Comparison of ENCODE assay signal across 8 mouse cellular contexts in the genomic region with DNA sequence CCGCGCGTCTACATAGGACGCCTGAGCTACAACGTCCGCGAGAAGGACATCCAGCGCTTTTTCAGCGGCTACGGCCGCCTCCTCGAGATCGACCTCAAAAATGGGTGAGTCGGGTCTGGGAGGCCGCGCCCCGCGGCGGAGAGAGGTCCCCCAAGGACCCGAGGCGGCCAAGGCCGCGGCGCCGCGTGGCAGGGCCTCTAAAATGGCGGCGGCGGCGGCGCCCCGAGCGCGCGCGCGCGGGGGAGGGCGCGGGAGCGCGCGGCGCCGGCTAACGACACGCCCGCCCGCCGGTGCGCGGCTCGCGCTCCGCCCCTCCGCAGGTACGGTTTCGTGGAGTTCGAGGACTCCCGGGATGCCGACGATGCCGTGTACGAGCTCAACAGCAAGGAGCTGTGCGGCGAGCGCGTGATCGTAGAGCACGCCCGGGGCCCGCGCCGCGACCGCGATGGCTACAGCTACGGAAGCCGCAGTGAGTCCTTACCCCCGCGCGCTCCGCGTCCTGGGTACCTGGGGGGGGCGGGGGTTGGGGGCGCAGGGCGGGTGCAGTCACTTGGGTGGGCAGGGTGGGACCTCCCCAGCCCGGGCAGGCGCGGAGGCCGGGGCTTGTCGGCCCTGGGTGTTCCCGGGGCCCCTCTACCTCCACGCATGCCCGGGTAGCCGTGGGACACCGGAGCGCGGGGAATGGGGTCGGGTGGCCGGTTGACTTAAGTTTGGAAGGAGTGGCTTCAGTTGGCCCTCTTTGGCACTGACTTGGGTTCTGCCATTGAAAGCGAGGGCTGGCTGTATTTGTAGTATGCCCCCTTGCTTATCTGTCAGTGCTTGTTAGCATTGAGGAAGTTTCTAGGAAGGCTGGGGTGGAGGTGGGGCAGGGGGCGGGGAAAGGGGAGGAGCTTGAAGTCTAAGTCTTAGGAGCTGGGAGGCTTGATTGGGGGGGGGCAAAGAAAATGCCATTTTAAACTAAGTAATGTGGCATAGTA. TPM values are rescaled to one million over a fixed set of nuclear protein-coding genes. Genes with fewer than 3 reads are reported as not detected.
DNase-seq lines count a peak whose midpoint lies in the region; ATAC-seq and TF ChIP-seq lines count a peak whose summit lies in the region.

No protein-coding gene starts in this region.

- H3K9me3 ChIP-seq in CH12.LX (replicated peaks; ENCODE audit: low read length): no peaks in the 10 kb centered on the region
- H3K9me3 ChIP-seq in forebrain, embryonic 11.5 days (ENCODE audit: control insufficient read depth, low read length): no peaks in the 10 kb centered on the region
- no peaks in the 10 kb centered on the region for H3K9me3 ChIP-seq in heart, embryonic 15.5 days (replicated peaks)
- no peaks in the 10 kb centered on the region for H3K9me3 ChIP-seq in liver, postnatal 0 days (ENCODE audit: low read length)
- H3K9me3 ChIP-seq in neural tube, embryonic 12.5 days: no peaks in the 10 kb centered on the region
- no peaks in the 10 kb centered on the region for H3K9me3 ChIP-seq in stomach, embryonic 16.5 days (replicated peaks; ENCODE audit: control insufficient read depth, low read length)

- peaks cover 3 to 20% of the 10 kb centered on the region in 2 experiments; a peak in 3 of 4 replicates for H3K4me1 ChIP-seq in CH12.LX (ENCODE audit: control insufficient read depth in 1 of 2, insufficient read depth in 2 of 2)
- H3K4me1 ChIP-seq in forebrain, embryonic 11.5 days (replicated peaks; ENCODE audit: control insufficient read depth, insufficient read depth, low read length): 0 out of 2 replicates have a peak, but pooled peaks cover 3% of the 10 kb centered on the region
- H3K4me1 ChIP-seq in heart, embryonic 15.5 days (replicated peaks): peaks cover 16% of the 10 kb centered on the region
- H3K4me1 ChIP-seq in liver, postnatal 0 days (ENCODE audit: insufficient read depth): peaks cover 20% of the 10 kb centered on the region
- H3K4me1 ChIP-seq in neural tube, embryonic 12.5 days: peaks cover 12% of the 10 kb centered on the region
- H3K4me1 ChIP-seq in stomach, embryonic 16.5 days (ENCODE audit: control insufficient read depth, insufficient read depth, low read length): peaks cover 7% of the 10 kb centered on the region

- peak overlapping the region; percentile 48 for H3K4me2 ChIP-seq in CH12.LX (ENCODE audit: insufficient read depth, low read depth, poor library complexity, severe bottlenecking)
- H3K4me2 ChIP-seq in forebrain, embryonic 11.5 days (ENCODE audit: low read depth, low read length, severe bottlenecking): peak overlapping the region; percentile 81
- H3K4me2 ChIP-seq in heart, embryonic 15.5 days: peak overlapping the region; percentile 90
- peak overlapping the region; percentile 96 for H3K4me2 ChIP-seq in liver, postnatal 0 days (ENCODE audit: low read depth, low read length)
- H3K4me2 ChIP-seq in neural tube, embryonic 12.5 days (replicated peaks): peak overlapping the region; percentile 80
- H3K4me2 ChIP-seq in stomach, embryonic 16.5 days (ENCODE audit: low read depth, low read length): peak overlapping the region; percentile 80

- no peak for TF ChIP-seq POLR2A in CH12.LX (IDR thresholded peaks at IDR 0.05; ENCODE audit: low read depth, low read length)

- H3K9ac ChIP-seq in CH12.LX (ENCODE audit: insufficient read depth, low read depth): peak overlapping the region; percentile 100
- peak overlapping the region; percentile 100 for H3K9ac ChIP-seq in forebrain, embryonic 11.5 days (ENCODE audit: low read length)
- peak overlapping the region; percentile 100 for H3K9ac ChIP-seq in heart, embryonic 15.5 days
- H3K9ac ChIP-seq in liver, postnatal 0 days (replicated peaks): peak overlapping the region; percentile 100
- H3K9ac ChIP-seq in neural tube, embryonic 12.5 days: peak overlapping the region; percentile 100
- H3K9ac ChIP-seq in stomach, embryonic 16.5 days (ENCODE audit: low read length): peak overlapping the region; percentile 100

- no peak for TF ChIP-seq CTCF in CH12.LX (conservative IDR thresholded peaks at IDR 0.05 in 1 of 2, IDR thresholded peaks at IDR 0.05 in 1 of 2; ENCODE audit: low read depth in 2 of 2, low read length in 2 of 2)
- TF ChIP-seq CTCF in liver, postnatal 0 days (IDR thresholded peaks at IDR 0.05; ENCODE audit: low read depth): 0 out of 2 replicates have a peak, but pooled peaks have one; percentile 2

- ATAC-seq in forebrain, embryonic 11.5 days (replicated peaks; ENCODE audit: low FRiP score): peak; percentile 39
- ATAC-seq in heart, embryonic 15.5 days (replicated peaks; ENCODE audit: insufficient number of reproducible peaks, insufficient read depth, low FRiP score, low read depth): peak; percentile 44
- peak; percentile 72 for ATAC-seq in liver, postnatal 0 days
- ATAC-seq in neural tube, embryonic 12.5 days (ENCODE audit: low FRiP score, low read depth): peak; percentile 55
- peak; percentile 69 for ATAC-seq in stomach, embryonic 16.5 days (ENCODE audit: insufficient read depth, low FRiP score)

- H3K36me3 ChIP-seq in CH12.LX (replicated peaks in 1 of 2; ENCODE audit: control insufficient read depth in 1 of 2, insufficient read depth in 1 of 2, low read length in 1 of 2): peaks cover 25 to 43% of the 10 kb centered on the region in 2 experiments
- peaks cover 8% of the 10 kb centered on the region; the same call in 1 of the 2 replicates for H3K36me3 ChIP-seq in forebrain, embryonic 11.5 days (ENCODE audit: control insufficient read depth, insufficient read depth, low read length)
- H3K36me3 ChIP-seq in heart, embryonic 15.5 days: peaks cover 42% of the 10 kb centered on the region
- peaks cover 35% of the 10 kb centered on the region for H3K36me3 ChIP-seq in liver, postnatal 0 days (replicated peaks; ENCODE audit: insufficient read depth, low read length)
- H3K36me3 ChIP-seq in neural tube, embryonic 12.5 days: peaks cover 37% of the 10 kb centered on the region
- peaks cover 26% of the 10 kb centered on the region for H3K36me3 ChIP-seq in stomach, embryonic 16.5 days (ENCODE audit: control insufficient read depth, insufficient read depth, low read length)

- no peak for TF ChIP-seq RAD21 in CH12.LX (IDR thresholded peaks at IDR 0.05; ENCODE audit: low read depth, low read length)

- in situ Hi-C loops in CH12.LX (cut with MboI; ENCODE audit: low pct_ligation_motif_present, low pct_unique_long_range_greater_than_20kb, low sequenced_read_pairs): no loop called here

- under 1% methylated on average over 92 of the region's 103 CpGs for WGBS in forebrain, embryonic 11.5 days
- under 1% methylated on average over 93 of the region's 103 CpGs for WGBS in heart, embryonic 15.5 days
- 0% methylated on average over 60 of the region's 103 CpGs for WGBS in liver, postnatal 0 days (ENCODE audit: insufficient replicate concordance)
- under 1% methylated on average over 99 of the region's 103 CpGs for WGBS in neural tube, embryonic 12.5 days
- WGBS in stomach, embryonic 16.5 days: under 1% methylated on average over 103 of the region's 103 CpGs

- peak overlapping the region; percentile 84 for H3K27ac ChIP-seq in CH12.LX (ENCODE audit: insufficient read depth, low read depth)
- peak overlapping the region; percentile 94 for H3K27ac ChIP-seq in forebrain, embryonic 11.5 days (ENCODE audit: low read depth, low read length)
- H3K27ac ChIP-seq in heart, embryonic 15.5 days: peak overlapping the region; percentile 99
- peak overlapping the region; percentile 99 for H3K27ac ChIP-seq in liver, postnatal 0 days (ENCODE audit: low read depth)
- peak overlapping the region; percentile 97 for H3K27ac ChIP-seq in neural tube, embryonic 12.5 days
- H3K27ac ChIP-seq in stomach, embryonic 16.5 days (ENCODE audit: low read length): peak overlapping the region; percentile 99

- H3K79me2 ChIP-seq in CH12.LX (replicated peaks; ENCODE audit: control insufficient read depth, extremely low read depth, insufficient read depth, poor library complexity, severe bottlenecking): peaks cover 26% of the 10 kb centered on the region

- peak; percentile 72 for DNase-seq in CH12.LX (ENCODE audit: extremely low read depth)
- peak; percentile 65 for DNase-seq in c-Kit-negative CD71-positive TER-119-positive erythroid progenitor cells, embryonic 14.5 days (ENCODE audit: low read depth, low spot score)
- DNase-seq in forebrain, embryonic 11.5 days (ENCODE audit: low spot score): peak; percentile 82
- peak; percentile 83 for DNase-seq in kidney, postnatal 14 days
- DNase-seq in liver, postnatal 0 days: peak; percentile 88

- dilution Hi-C loops in CH12.LX (cut with MboI; ENCODE audit: extremely low pct_ligation_motif_present, extremely low pct_unique_long_range_greater_than_20kb, low sequenced_read_pairs): no loop called here

- no peak for TF ChIP-seq EP300 in CH12.LX (IDR thresholded peaks at IDR 0.05; ENCODE audit: low read length)
- no peak for TF ChIP-seq EP300 in liver, postnatal 0 days (IDR thresholded peaks at IDR 0.05; ENCODE audit: low read depth)

- peaks cover 10% of the 10 kb centered on the region for H3K27me3 ChIP-seq in CH12.LX (replicated peaks)
- H3K27me3 ChIP-seq in forebrain, embryonic 11.5 days (ENCODE audit: control insufficient read depth, insufficient read depth, low read length): no peaks in the 10 kb centered on the region
- no peaks in the 10 kb centered on the region for H3K27me3 ChIP-seq in heart, embryonic 15.5 days
- H3K27me3 ChIP-seq in liver, postnatal 0 days (ENCODE audit: insufficient read depth, low read length): no peaks in the 10 kb centered on the region
- H3K27me3 ChIP-seq in neural tube, embryonic 12.5 days (replicated peaks): no peaks in the 10 kb centered on the region
- peaks cover 5% of the 10 kb centered on the region; the same call in 1 of the 2 replicates for H3K27me3 ChIP-seq in stomach, embryonic 16.5 days (ENCODE audit: control insufficient read depth, insufficient read depth, low read length)

- H3K4me3 ChIP-seq in CH12.LX (replicated peaks in 1 of 3; ENCODE audit: low read depth in 2 of 3, low read length in 2 of 3, poor library complexity in 1 of 3): peak overlapping the region; percentile 85 to 94 (median 93)
- peak overlapping the region; percentile 100 for H3K4me3 ChIP-seq in forebrain, embryonic 11.5 days (ENCODE audit: low read depth, low read length)
- peak overlapping the region; percentile 100 for H3K4me3 ChIP-seq in heart, embryonic 15.5 days
- H3K4me3 ChIP-seq in liver, postnatal 0 days (ENCODE audit: low read depth, low read length): peak overlapping the region; percentile 100
- peak overlapping the region; percentile 99 for H3K4me3 ChIP-seq in neural tube, embryonic 12.5 days
- peak overlapping the region; percentile 99 for H3K4me3 ChIP-seq in stomach, embryonic 16.5 days (replicated peaks; ENCODE audit: low read length)

RNA-seq across cellular contexts. Expression of a gene that starts 0.6 kb away (rescaled TPM):
- total RNA-seq in CH12.LX (2012; rRNA removed) (96.3 and 144 TPM in 2 replicates), CH12.LX (2014; rRNA removed) (204 and 230 TPM in 2 replicates)
- 227 and 244 TPM in 2 replicates for polyA plus RNA-seq in CH12.LX (2012; ENCODE audit: insufficient read length, low read depth)
- 297 and 311 TPM in 2 replicates for polyA plus RNA-seq in forebrain, embryonic 11.5 days (2014; fragmentation: Nextera tagmentation; extraction: Ambion mirVana)
- polyA plus RNA-seq in heart, embryonic 15.5 days (2015; fragmentation: Nextera tagmentation; extraction: Ambion mirVana): 105 and 121 TPM in 2 replicates
- 50.5 and 56.3 TPM in 2 replicates for polyA plus RNA-seq in liver, postnatal 0 days (2015; fragmentation: Nextera tagmentation; extraction: Ambion mirVana)
- 222 and 241 TPM in 2 replicates for polyA plus RNA-seq in neural tube, embryonic 12.5 days (2016; fragmentation: Nextera tagmentation; extraction: Ambion mirVana)
- 138 and 150 TPM in 2 replicates for polyA plus RNA-seq in stomach, embryonic 16.5 days (2015; fragmentation: Nextera tagmentation; extraction: Ambion mirVana)

RNA-seq across cellular contexts. Expression of a gene that starts 11.3 kb away (rescaled TPM):
- not detected in 2 replicates for total RNA-seq in CH12.LX (2012; rRNA removed)
- not detected in 2 replicates for total RNA-seq in CH12.LX (2014; rRNA removed)
- polyA plus RNA-seq in CH12.LX (2012; ENCODE audit: insufficient read length, low read depth): 0.09 TPM in 1 of 2 replicates, not detected in the other
- polyA plus RNA-seq in forebrain, embryonic 11.5 days (2014; fragmentation: Nextera tagmentation; extraction: Ambion mirVana): 0.16 and 0.21 TPM in 2 replicates
- 0.09 TPM in 1 of 2 replicates, not detected in the other for polyA plus RNA-seq in heart, embryonic 15.5 days (2015; fragmentation: Nextera tagmentation; extraction: Ambion mirVana)
- polyA plus RNA-seq in liver, postnatal 0 days (2015; fragmentation: Nextera tagmentation; extraction: Ambion mirVana): 0.06 TPM in 1 of 2 replicates, not detected in the other
- 0.28 and 0.49 TPM in 2 replicates for polyA plus RNA-seq in neural tube, embryonic 12.5 days (2016; fragmentation: Nextera tagmentation; extraction: Ambion mirVana)
- 0.19 and 0.34 TPM in 2 replicates for polyA plus RNA-seq in stomach, embryonic 16.5 days (2015; fragmentation: Nextera tagmentation; extraction: Ambion mirVana)

RNA-seq across cellular contexts. Expression of a gene that starts 55.2 kb away (rescaled TPM):
- not detected in 2 replicates for total RNA-seq in CH12.LX (2012; rRNA removed)
- not detected in 2 replicates for total RNA-seq in CH12.LX (2014; rRNA removed)
- not detected in 2 replicates for polyA plus RNA-seq in CH12.LX (2012; ENCODE audit: insufficient read length, low read depth)
- not detected in 2 replicates for polyA plus RNA-seq in forebrain, embryonic 11.5 days (2014; fragmentation: Nextera tagmentation; extraction: Ambion mirVana)
- not detected in 2 replicates for polyA plus RNA-seq in heart, embryonic 15.5 days (2015; fragmentation: Nextera tagmentation; extraction: Ambion mirVana)
- 9.4 and 14.0 TPM in 2 replicates for polyA plus RNA-seq in liver, postnatal 0 days (2015; fragmentation: Nextera tagmentation; extraction: Ambion mirVana)
- 0.08 TPM in 1 of 2 replicates, not detected in the other for polyA plus RNA-seq in neural tube, embryonic 12.5 days (2016; fragmentation: Nextera tagmentation; extraction: Ambion mirVana)
- polyA plus RNA-seq in stomach, embryonic 16.5 days (2015; fragmentation: Nextera tagmentation; extraction: Ambion mirVana): 1.0 and 1.4 TPM in 2 replicates

Comparison
In these comparisons a context has a peak if more than half of its experiments do, and no peak if none do; other contexts are left out.
1. Peak in every context shown above with its lines: DNase-seq, ATAC-seq, H3K4me3 ChIP-seq and H3K27ac ChIP-seq.